Mouse (Mus musculus): Measurements from ENCODE around the gene Kmt2d. TPM values are rescaled to one million over a fixed set of nuclear protein-coding genes. Genes with fewer than 3 reads are reported as not detected.
A peak's percentile ranks its signal among the peaks of the same experiment; 100 is the strongest.

The Kmt2d gene
- total and polyA plus RNA-seq, 3 experiments = 22.1 to 150 (median 57.8) TPM

- H3K9me3 ChIP-seq (replicated peaks) = no peaks in the 10 kb centered on the region
- DNase-seq (ENCODE audit: low spot score) = peak; percentile 48
- H3K4me1 ChIP-seq (ENCODE audit: insufficient read depth, low read depth, low read length) = peaks cover 54% of the 10 kb centered on the region
- TF ChIP-seq TAL1 (conservative IDR thresholded peaks at IDR 0.05; ENCODE audit: low read depth, low read length) (no peak), CTCF (IDR thresholded peaks at IDR 0.05; ENCODE audit: low read depth, low read length) (no peak), GATA1 (IDR thresholded peaks at IDR 0.05; ENCODE audit: borderline replicate concordance, low read length) (no peak), POLR2AphosphoS5 (IDR thresholded peaks at IDR 0.05; ENCODE audit: insufficient replicate concordance, low read depth, low read length) (no peak), GATA2 (IDR thresholded peaks at IDR 0.05; ENCODE audit: borderline replicate concordance, low read depth, low read length) (no peak)
- ATAC-seq (ENCODE audit: extremely low read depth, insufficient number of reproducible peaks, low FRiP score, poor library complexity, severe bottlenecking) = peak; percentile 36; the same call in 1 of the 2 replicates
- peaks cover 76% of the 10 kb centered on the region for H3K36me3 ChIP-seq (replicated peaks)
- no peaks in the 10 kb centered on the region; the same call in 1 of the 2 replicates for H3K27me3 ChIP-seq (ENCODE audit: insufficient read depth, low read length)
- peak overlapping the region; percentile 3; the same call in 1 of the 2 replicates for H3K4me3 ChIP-seq (ENCODE audit: low read depth, low read length)
These were observed 3.7 kb downstream of the Kmt2d start for GRCm38 (mm10) chr15:98867321-98867720.

- TF ChIP-seq TAL1 (conservative IDR thresholded peaks at IDR 0.05; ENCODE audit: low read depth, low read length) = no peak
- TF ChIP-seq GATA2 (IDR thresholded peaks at IDR 0.05; ENCODE audit: borderline replicate concordance, low read depth, low read length) = no peak
- no peak for TF ChIP-seq CTCF (IDR thresholded peaks at IDR 0.05; ENCODE audit: low read depth, low read length)
- no peak for TF ChIP-seq POLR2AphosphoS5 (IDR thresholded peaks at IDR 0.05; ENCODE audit: insufficient replicate concordance, low read depth, low read length)
- TF ChIP-seq GATA1 (IDR thresholded peaks at IDR 0.05; ENCODE audit: borderline replicate concordance, low read length) = no peak
- Histone ChIP-seq H3K4me1 (ENCODE audit: insufficient read depth, low read depth, low read length) (peaks cover 54% of the 10 kb centered on the region), H3K9me3 (replicated peaks) (no peaks in the 10 kb centered on the region), H3K4me3 (ENCODE audit: low read depth, low read length) (no peak overlapping the region), H3K27me3 (ENCODE audit: insufficient read depth, low read length) (no peaks in the 10 kb centered on the region; the same call in 1 of the 2 replicates), H3K36me3 (replicated peaks) (peaks cover 84% of the 10 kb centered on the region)
- no peak for ATAC-seq (ENCODE audit: extremely low read depth, insufficient number of reproducible peaks, low FRiP score, poor library complexity, severe bottlenecking)
- DNase-seq (ENCODE audit: low spot score) = no peak
These were observed 4.5 kb downstream of the Kmt2d start for GRCm38 (mm10) chr15:98866501-98866900.

GRCm38 (mm10) chr15:98865771-98866170, 5.2 kb downstream of the Kmt2d start:
- no peak for DNase-seq (ENCODE audit: low spot score)
- TF ChIP-seq POLR2AphosphoS5 (IDR thresholded peaks at IDR 0.05; ENCODE audit: insufficient replicate concordance, low read depth, low read length) (no peak), GATA2 (IDR thresholded peaks at IDR 0.05; ENCODE audit: borderline replicate concordance, low read depth, low read length) (no peak), CTCF (IDR thresholded peaks at IDR 0.05; ENCODE audit: low read depth, low read length) (no peak), GATA1 (IDR thresholded peaks at IDR 0.05; ENCODE audit: borderline replicate concordance, low read length) (no peak), TAL1 (conservative IDR thresholded peaks at IDR 0.05; ENCODE audit: low read depth, low read length) (no peak)
- H3K27me3 ChIP-seq (ENCODE audit: insufficient read depth, low read length) = no peaks in the 10 kb centered on the region; the same call in 1 of the 2 replicates
- H3K9me3 ChIP-seq (replicated peaks) = no peaks in the 10 kb centered on the region
- ATAC-seq (ENCODE audit: extremely low read depth, insufficient number of reproducible peaks, low FRiP score, poor library complexity, severe bottlenecking) = no peak
- H3K4me1 ChIP-seq (ENCODE audit: insufficient read depth, low read depth, low read length) = peaks cover 61% of the 10 kb centered on the region
- peaks cover 91% of the 10 kb centered on the region for H3K36me3 ChIP-seq (replicated peaks)
- no peak overlapping the region for H3K4me3 ChIP-seq (ENCODE audit: low read depth, low read length)

- no peak for TF ChIP-seq CTCF (IDR thresholded peaks at IDR 0.05; ENCODE audit: low read depth, low read length)
- TF ChIP-seq GATA2 (IDR thresholded peaks at IDR 0.05; ENCODE audit: borderline replicate concordance, low read depth, low read length) = no peak
- no peak for TF ChIP-seq TAL1 (conservative IDR thresholded peaks at IDR 0.05; ENCODE audit: low read depth, low read length)
- TF ChIP-seq GATA1 (IDR thresholded peaks at IDR 0.05; ENCODE audit: borderline replicate concordance, low read length) = no peak
- no peak for TF ChIP-seq POLR2AphosphoS5 (IDR thresholded peaks at IDR 0.05; ENCODE audit: insufficient replicate concordance, low read depth, low read length)
- Histone ChIP-seq H3K27me3 (ENCODE audit: insufficient read depth, low read length) (no peaks in the 10 kb centered on the region; the same call in 1 of the 2 replicates), H3K4me3 (ENCODE audit: low read depth, low read length) (no peak overlapping the region), H3K9me3 (replicated peaks) (no peaks in the 10 kb centered on the region), H3K36me3 (replicated peaks) (peaks cover 99% of the 10 kb centered on the region), H3K4me1 (ENCODE audit: insufficient read depth, low read depth, low read length) (peaks cover 61% of the 10 kb centered on the region)
- ATAC-seq (ENCODE audit: extremely low read depth, insufficient number of reproducible peaks, low FRiP score, poor library complexity, severe bottlenecking) (no peak), DNase-seq (ENCODE audit: low spot score) (no peak)
These were observed 6.1 kb downstream of the Kmt2d start for GRCm38 (mm10) chr15:98864951-98865350.

- no peak overlapping the region for H3K4me3 ChIP-seq (ENCODE audit: low read depth, low read length)
- H3K4me1 ChIP-seq (ENCODE audit: insufficient read depth, low read depth, low read length) = peaks cover 55% of the 10 kb centered on the region
- no peak for TF ChIP-seq POLR2AphosphoS5 (IDR thresholded peaks at IDR 0.05; ENCODE audit: insufficient replicate concordance, low read depth, low read length)
- no peak for TF ChIP-seq TAL1 (conservative IDR thresholded peaks at IDR 0.05; ENCODE audit: low read depth, low read length)
- no peak for TF ChIP-seq GATA1 (IDR thresholded peaks at IDR 0.05; ENCODE audit: borderline replicate concordance, low read length)
- no peak for TF ChIP-seq CTCF (IDR thresholded peaks at IDR 0.05; ENCODE audit: low read depth, low read length)
- no peak for TF ChIP-seq GATA2 (IDR thresholded peaks at IDR 0.05; ENCODE audit: borderline replicate concordance, low read depth, low read length)
- H3K36me3 ChIP-seq (replicated peaks) = peaks cover 100% of the 10 kb centered on the region
- H3K9me3 ChIP-seq (replicated peaks) = no peaks in the 10 kb centered on the region
- no peaks in the 10 kb centered on the region; the same call in 1 of the 2 replicates for H3K27me3 ChIP-seq (ENCODE audit: insufficient read depth, low read length)
- no peak for DNase-seq (ENCODE audit: low spot score)
- ATAC-seq (ENCODE audit: extremely low read depth, insufficient number of reproducible peaks, low FRiP score, poor library complexity, severe bottlenecking) = no peak
These were observed 7.5 kb downstream of the Kmt2d start for GRCm38 (mm10) chr15:98863451-98863958.

GRCm38 (mm10) chr15:98861701-98862410, 9.1 kb downstream of the Kmt2d start:
- Histone ChIP-seq H3K36me3 (replicated peaks) (peaks cover 100% of the 10 kb centered on the region), H3K4me1 (ENCODE audit: insufficient read depth, low read depth, low read length) (peaks cover 39% of the 10 kb centered on the region), H3K9me3 (replicated peaks) (no peaks in the 10 kb centered on the region), H3K27me3 (ENCODE audit: insufficient read depth, low read length) (no peaks in the 10 kb centered on the region; the same call in 1 of the 2 replicates), H3K4me3 (ENCODE audit: low read depth, low read length) (no peak overlapping the region)
- TF ChIP-seq POLR2AphosphoS5 (IDR thresholded peaks at IDR 0.05; ENCODE audit: insufficient replicate concordance, low read depth, low read length) = no peak
- no peak for TF ChIP-seq GATA2 (IDR thresholded peaks at IDR 0.05; ENCODE audit: borderline replicate concordance, low read depth, low read length)
- no peak for TF ChIP-seq TAL1 (conservative IDR thresholded peaks at IDR 0.05; ENCODE audit: low read depth, low read length)
- no peak for TF ChIP-seq CTCF (IDR thresholded peaks at IDR 0.05; ENCODE audit: low read depth, low read length)
- no peak for TF ChIP-seq GATA1 (IDR thresholded peaks at IDR 0.05; ENCODE audit: borderline replicate concordance, low read length)
- DNase-seq (ENCODE audit: low spot score) (no peak), ATAC-seq (ENCODE audit: extremely low read depth, insufficient number of reproducible peaks, low FRiP score, poor library complexity, severe bottlenecking) (no peak)
